Mouse (Mus musculus) CH12.LX (cell line): ENCODE results near the gene Slc1a7. TPM values are rescaled to one million over a fixed set of nuclear protein-coding genes. Genes with fewer than 3 reads are reported as not detected.
A peak's percentile ranks its signal among the peaks of the same experiment; 100 is the strongest.

Experiments
- DNase-seq: peaks from one replicate; pipeline ENCODE4 v3.0.0-alpha.2; 2013; ENCODE audit errors: extremely low read depth
- H3K27ac ChIP-seq: 2 replicates; pipeline ENCODE4 v1.5.1; 2012; ENCODE audit warnings: low read depth, mild to moderate bottlenecking, control low read depth, moderate library complexity; ENCODE audit not compliant: insufficient read depth
- H3K27me3 ChIP-seq: replicated peaks from 2 replicates; pipeline ENCODE3; 2012; ENCODE audit warnings: inconsistent platforms
- H3K36me3 ChIP-seq, 2 experiments: replicated peaks in 1 of 2; 2 replicates each; pipeline versions ENCODE3 to v1.6.1; 2012; ENCODE audit warnings: inconsistent platforms in 1 of 2, low read length in 1 of 2, mild to moderate bottlenecking in 1 of 2, mixed read lengths in 1 of 2, moderate library complexity in 1 of 2; ENCODE audit not compliant: control insufficient read depth in 1 of 2, insufficient read depth in 1 of 2
- H3K4me1 ChIP-seq, 2 experiments: 2 replicates each; pipeline ENCODE4 v1.6.1; 2012; ENCODE audit warnings: inconsistent platforms in 1 of 2, moderate library complexity in 1 of 2; ENCODE audit not compliant: insufficient read depth in 2 of 2, control insufficient read depth in 1 of 2
- H3K4me2 ChIP-seq: 2 replicates; pipeline ENCODE4 v1.6.1; 2012; ENCODE audit warnings: low read depth, mild to moderate bottlenecking, control low read depth; ENCODE audit not compliant: poor library complexity, insufficient read depth, severe bottlenecking
- H3K4me3 ChIP-seq, 3 experiments: fragments of 150-350 bp in 1 of 3; sonication (generic) in 1 of 3; replicated peaks in 1 of 3; 2 replicates each; pipeline versions ENCODE3 to v1.5.1; 2011 to 2012; ENCODE audit warnings: low read depth in 2 of 3, low read length in 2 of 3, mild to moderate bottlenecking in 2 of 3, moderate library complexity in 2 of 3, control low read depth in 1 of 3, improper control_type of control experiment in 1 of 3, inconsistent platforms in 1 of 3, mixed read lengths in 1 of 3; ENCODE audit not compliant: poor library complexity in 1 of 3
- H3K79me2 ChIP-seq: replicated peaks from 2 replicates; pipeline ENCODE4 v1.6.1; 2012; ENCODE audit warnings: mild to moderate bottlenecking, moderate library complexity; ENCODE audit not compliant: control insufficient read depth, poor library complexity, insufficient read depth, severe bottlenecking; ENCODE audit errors: extremely low read depth
- H3K9ac ChIP-seq: 2 replicates; pipeline ENCODE4 v1.6.1; 2012; ENCODE audit warnings: low read depth, mild to moderate bottlenecking, control low read depth, moderate library complexity; ENCODE audit not compliant: insufficient read depth
- H3K9me3 ChIP-seq: replicated peaks from 2 replicates; pipeline ENCODE3; 2012; ENCODE audit warnings: low read length, inconsistent platforms, mixed read lengths
- BHLHE40 ChIP-seq: IDR thresholded peaks from 2 replicates; pipeline ENCODE4 v1.6.1; 2011; ENCODE audit warnings: mild to moderate bottlenecking, low read depth, low read length, improper control_type of control experiment
- CHD1 ChIP-seq: IDR thresholded peaks from 2 replicates; pipeline ENCODE4 v1.6.1; 2012; ENCODE audit warnings: low read depth, low read length, improper control_type of control experiment, inconsistent platforms
- CHD2 ChIP-seq: IDR thresholded peaks from 2 replicates; pipeline ENCODE4 v1.6.1; 2011; ENCODE audit warnings: low read length, improper control_type of control experiment
- CTCF ChIP-seq, 2 experiments: IDR thresholded peaks in 1 of 2; conservative IDR thresholded peaks in 1 of 2; 2 replicates each; pipeline ENCODE4 v1.5.1; 2011 to 2012; ENCODE audit warnings: low read depth in 2 of 2, low read length in 2 of 2, improper control_type of control experiment in 1 of 2, inconsistent platforms in 1 of 2, mild to moderate bottlenecking in 1 of 2, moderate library complexity in 1 of 2
- E2F4 ChIP-seq: IDR thresholded peaks from 2 replicates; pipeline ENCODE4 v1.6.1; 2011; ENCODE audit warnings: low read depth, low read length, improper control_type of control experiment; ENCODE audit not compliant: insufficient replicate concordance
- EP300 ChIP-seq: IDR thresholded peaks from 2 replicates; pipeline ENCODE4 v1.6.1; 2011; ENCODE audit warnings: low read length, improper control_type of control experiment
- ETS1 ChIP-seq: conservative IDR thresholded peaks from 2 replicates; pipeline ENCODE4 v1.6.1; 2012; ENCODE audit warnings: low read depth, mild to moderate bottlenecking, inconsistent platforms, low read length, improper control_type of control experiment, moderate library complexity
- JUN ChIP-seq: IDR thresholded peaks from 2 replicates; pipeline ENCODE4 v1.6.1; 2011; ENCODE audit warnings: low read depth, mild to moderate bottlenecking, low read length, improper control_type of control experiment, moderate library complexity; ENCODE audit not compliant: insufficient read depth
- KAT2A ChIP-seq: IDR thresholded peaks from 2 replicates; pipeline ENCODE4 v1.6.1; 2012; ENCODE audit warnings: low read length, improper control_type of control experiment, inconsistent platforms; ENCODE audit not compliant: insufficient replicate concordance
- MAX ChIP-seq: IDR thresholded peaks from 2 replicates; pipeline ENCODE4 v1.6.1; 2011; ENCODE audit warnings: low read length, improper control_type of control experiment
- MAZ ChIP-seq: IDR thresholded peaks from 2 replicates; pipeline ENCODE4 v1.6.1; 2012; ENCODE audit warnings: low read depth, mild to moderate bottlenecking, inconsistent platforms, low read length, improper control_type of control experiment, moderate library complexity
- MXI1 ChIP-seq: IDR thresholded peaks from 2 replicates; pipeline ENCODE4 v1.6.1; 2011; ENCODE audit warnings: mild to moderate bottlenecking, low read depth, low read length, improper control_type of control experiment
- MYC ChIP-seq: IDR thresholded peaks from 2 replicates; pipeline ENCODE4 v1.6.1; 2011; ENCODE audit warnings: low read depth, mild to moderate bottlenecking, improper control_type of control experiment, low read length
- NELFE ChIP-seq: IDR thresholded peaks from 2 replicates; pipeline ENCODE4 v1.6.1; 2011; ENCODE audit warnings: low read depth, low read length, improper control_type of control experiment
- PAX5 ChIP-seq: IDR thresholded peaks from 2 replicates; pipeline ENCODE4 v1.6.1; 2012; ENCODE audit warnings: low read length, inconsistent platforms, mixed read lengths
- POLR2A ChIP-seq: IDR thresholded peaks from 2 replicates; pipeline ENCODE4 v1.6.1; 2011; ENCODE audit warnings: low read depth, mild to moderate bottlenecking, improper control_type of control experiment, low read length
- RAD21 ChIP-seq: IDR thresholded peaks from 2 replicates; pipeline ENCODE4 v1.6.1; 2011; ENCODE audit warnings: low read depth, mild to moderate bottlenecking, low read length, improper control_type of control experiment, moderate library complexity
- RCOR1 ChIP-seq: conservative IDR thresholded peaks from 2 replicates; pipeline ENCODE4 v1.6.1; 2012; ENCODE audit warnings: low read depth, mild to moderate bottlenecking, inconsistent platforms, low read length, improper control_type of control experiment
- TBP ChIP-seq: conservative IDR thresholded peaks from 2 replicates; pipeline ENCODE4 v1.6.1; 2011; ENCODE audit warnings: low read depth, low read length, improper control_type of control experiment
- USF2 ChIP-seq: conservative IDR thresholded peaks from 2 replicates; pipeline ENCODE4 v1.6.1; 2011; ENCODE audit warnings: low read depth, low read length, improper control_type of control experiment
- ZC3H11A ChIP-seq: IDR thresholded peaks from 2 replicates; pipeline ENCODE4 v1.6.1; 2012; ENCODE audit warnings: low read depth, mild to moderate bottlenecking, inconsistent platforms, low read length, improper control_type of control experiment
- ZKSCAN1 ChIP-seq: IDR thresholded peaks from 2 replicates; pipeline ENCODE4 v1.6.1; 2012; ENCODE audit warnings: low read depth, inconsistent platforms, low read length, improper control_type of control experiment, borderline replicate concordance
- dilution Hi-C: fragments of 300-500 bp; cut with MboI; formaldehyde crosslinking; loops from 2 replicates; pipeline ENCODE4 v1.14.3; 2020; ENCODE audit warnings: low sequenced_read_pairs; ENCODE audit not compliant: extremely low pct_unique_long_range_greater_than_20kb, extremely low pct_ligation_motif_present
- in situ Hi-C: fragments of 300-500 bp; cut with MboI; formaldehyde crosslinking; loops from 3 replicates; pipeline ENCODE4 v1.14.3; 2019; ENCODE audit warnings: low sequenced_read_pairs, low pct_ligation_motif_present, low pct_unique_long_range_greater_than_20kb, mixed read lengths
- polyA plus RNA-seq: library from polyadenylated mRNA; unstranded; fragments of >175 nt; gene quantifications from 2 replicates; pipeline ENCODE4 v1.2.1, GENCODE M21; 2012; ENCODE audit warnings: low read depth; ENCODE audit not compliant: insufficient read length
- total RNA-seq, 2 experiments: library from RNA; depleted of rRNA; stranded (reverse); fragments of 300-350 nt in 1 of 2; fragments of >200 nt in 1 of 2; gene quantifications; 2 replicates each; pipeline ENCODE4 v1.2.3; 2012 to 2014

Slc1a7 gene
- total and polyA plus RNA-seq, 3 experiments, result not detected

- Histone ChIP-seq H3K9me3 (no peaks in the 10 kb centered on the region), H3K4me3 (no peak overlapping the region), H3K4me2 (peak overlapping the region; percentile 42), H3K9ac (no peak overlapping the region), H3K36me3 (no peaks in the 10 kb centered on the region), H3K27me3 (peaks cover 5% of the 10 kb centered on the region), H3K27ac (no peak overlapping the region), H3K4me1 (peaks cover 0 to 5% of the 10 kb centered on the region in 2 experiments; a peak in 1 of 4 replicates), H3K79me2 (no peaks in the 10 kb centered on the region)
- dilution Hi-C loops (no loop called here), in situ Hi-C loops (no loop called here)
- TF ChIP-seq EP300 (no peak), CHD1 (no peak), CTCF (conservative IDR thresholded peaks at IDR 0.05 in 1 of 2, IDR thresholded peaks at IDR 0.05 in 1 of 2; ENCODE audit: low read depth in 2 of 2, low read length in 2 of 2) (no peak)
- DNase-seq, result no peak
Observed at GRCm38 (mm10) chr4:108030888-108031501, 62.9 kb downstream of the Slc1a7 start.

DNA sequence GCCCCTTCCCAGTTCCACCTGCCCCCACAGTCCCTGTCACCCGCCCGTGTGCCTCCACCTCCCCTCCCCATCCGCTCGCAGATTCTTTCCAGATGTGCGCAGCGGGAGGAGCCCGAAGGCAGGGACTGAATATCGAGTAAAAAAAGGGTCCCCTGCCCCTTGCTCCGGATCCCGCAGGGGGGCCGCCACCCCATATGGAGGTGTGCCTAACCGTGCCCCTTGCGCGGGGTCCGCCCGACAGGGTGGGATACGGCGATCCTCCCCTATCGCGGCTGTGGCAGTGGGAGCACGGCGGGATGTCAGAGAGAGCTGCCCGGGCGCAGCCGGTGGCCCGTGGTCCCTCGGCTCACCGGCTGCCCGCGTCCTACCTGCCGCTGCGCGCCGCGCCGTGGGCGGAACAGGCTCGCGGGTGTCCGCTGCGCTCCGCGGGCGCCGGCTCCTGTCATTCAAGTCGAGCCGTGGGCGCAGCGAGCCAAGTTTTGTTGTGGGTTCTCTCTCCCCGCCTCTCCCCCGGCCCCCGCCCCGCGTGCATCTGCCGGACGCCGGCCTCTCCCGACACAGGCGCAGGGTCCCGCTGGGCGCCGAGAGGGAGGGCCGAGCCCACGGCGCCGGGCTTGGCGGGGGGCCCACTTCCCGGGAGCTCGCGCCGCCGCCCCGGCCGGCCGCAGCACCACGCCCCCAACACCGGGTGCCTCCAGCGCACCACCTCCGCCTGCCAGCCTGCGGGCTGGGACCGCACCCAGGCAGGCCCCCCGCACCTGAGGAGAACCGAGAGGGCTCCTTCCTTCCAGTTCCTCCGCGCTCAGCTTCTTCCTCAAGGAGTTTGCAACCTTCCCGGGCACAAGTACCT, 63.6 kb downstream of the Slc1a7 start:
- H3K4me2 ChIP-seq, result peak overlapping the region; percentile 42; the same call in 1 of the 2 replicates
- no peak overlapping the region for H3K9ac ChIP-seq
- H3K9me3 ChIP-seq, result no peaks in the 10 kb centered on the region
- no peak overlapping the region for H3K4me3 ChIP-seq
- no peak overlapping the region for H3K27ac ChIP-seq
- TF ChIP-seq CHD2 (no peak), MAZ (no peak), EP300 (no peak), RAD21 (no peak)
- DNase-seq, result no peak
- dilution Hi-C loops, result no loop called here
- H3K4me1 ChIP-seq, result peaks cover 0 to 5% of the 10 kb centered on the region in 2 experiments; a peak in 1 of 4 replicates
- in situ Hi-C loops, result no loop called here
- H3K27me3 ChIP-seq, result peaks cover 5% of the 10 kb centered on the region
- H3K79me2 ChIP-seq, result no peaks in the 10 kb centered on the region
- no peaks in the 10 kb centered on the region for H3K36me3 ChIP-seq

- H3K9ac ChIP-seq, result no peak overlapping the region
- dilution Hi-C loops, result no loop called here
Observed at GRCm38 (mm10) chr4:108032352-108032849, 64.3 kb downstream of the Slc1a7 start.

More at GRCm38 (mm10) chr4:108032352-108032849, 64.3 kb downstream of the Slc1a7 start:
- no peak overlapping the region for H3K27ac ChIP-seq
- DNase-seq, result no peak
- H3K27me3 ChIP-seq, result peaks cover 5% of the 10 kb centered on the region
- no peaks in the 10 kb centered on the region for H3K9me3 ChIP-seq
- no peaks in the 10 kb centered on the region for H3K36me3 ChIP-seq
- no peak for TF ChIP-seq PAX5
- TF ChIP-seq CHD1, result no peak
- TF ChIP-seq MAX, result no peak
- TF ChIP-seq BHLHE40, result no peak
- no peak for TF ChIP-seq JUN
- TF ChIP-seq TBP, result no peak
- TF ChIP-seq MXI1, result no peak
- TF ChIP-seq ETS1, result no peak
- TF ChIP-seq ZKSCAN1, result no peak
- TF ChIP-seq KAT2A, result no peak
- TF ChIP-seq MYC, result no peak
- no peak for TF ChIP-seq CTCF (conservative IDR thresholded peaks at IDR 0.05 in 1 of 2, IDR thresholded peaks at IDR 0.05 in 1 of 2; ENCODE audit: low read depth in 2 of 2, low read length in 2 of 2)
- no peak for TF ChIP-seq NELFE
- no peak for TF ChIP-seq USF2
- TF ChIP-seq E2F4, result no peak
- TF ChIP-seq POLR2A, result no peak
- TF ChIP-seq ZC3H11A, result no peak
- TF ChIP-seq RCOR1, result no peak
- H3K4me2 ChIP-seq, result no peak overlapping the region
- peaks cover 0 to 5% of the 10 kb centered on the region in 2 experiments; a peak in 1 of 4 replicates for H3K4me1 ChIP-seq
- no peak overlapping the region for H3K4me3 ChIP-seq
- in situ Hi-C loops, result no loop called here
- no peaks in the 10 kb centered on the region for H3K79me2 ChIP-seq
